Mouse (Mus musculus) heart, postnatal 0 days (tissue): Measurements from ENCODE around the gene Vps13c.

Experiments
- CTCF ChIP-seq: IDR thresholded peaks from 2 replicates; pipeline ENCODE4 v1.5.1; 2016; ENCODE audit warnings: antibody characterized with exemption, control low read depth, low read depth
- EP300 ChIP-seq: IDR thresholded peaks from 2 replicates; pipeline ENCODE4 v1.6.1; 2016; ENCODE audit warnings: antibody characterized with exemption, low read depth

- no peak for TF ChIP-seq CTCF
- no peak for TF ChIP-seq EP300
Observed at GRCm38 (mm10) chr9:67975491-67975890, 135.3 kb downstream of the Vps13c start.
